Mouse (Mus musculus) liver, embryonic 14.5 days (tissue): ENCODE results near the gene Jak2. TPM values are rescaled to one million over a fixed set of nuclear protein-coding genes. Genes with fewer than 3 reads are reported as not detected.
A peak's percentile ranks its signal among the peaks of the same experiment; 100 is the strongest.

ENCODE experiments used
- ATAC-seq: fragments of 200-750 bp; cut with Nextera tagmentation; 2 replicates; pipeline ENCODE4 v1.8.0; 2017; ENCODE audit warnings: moderate number of reproducible peaks, mild to moderate bottlenecking, moderate library complexity; ENCODE audit not compliant: insufficient read depth
- DNase-seq, 3 experiments: peaks; one replicate each; pipeline ENCODE4 v3.0.0-alpha.2; 2012 to 2013; ENCODE audit warnings: low read depth in 3 of 3, low spot score in 3 of 3
- H3K27ac ChIP-seq: fragments of 300-500 bp; sonication (generic); 2 replicates; pipeline ENCODE4 v1.5.1; 2014; ENCODE audit warnings: moderate library complexity, mild to moderate bottlenecking, control low read depth, inconsistent platforms
- H3K27me3 ChIP-seq: fragments of 300-500 bp; sonication (generic); 2 replicates; pipeline ENCODE4 v1.6.1; 2014; ENCODE audit warnings: mild to moderate bottlenecking, low read length, moderate library complexity; ENCODE audit not compliant: control insufficient read depth, insufficient read depth
- H3K36me3 ChIP-seq: fragments of 300-500 bp; sonication (generic); replicated peaks from 2 replicates; pipeline ENCODE4 v1.6.1; 2014; ENCODE audit warnings: low read depth; ENCODE audit not compliant: control insufficient read depth, insufficient read depth
- H3K4me1 ChIP-seq, 2 experiments: fragments of 200-500 bp in 1 of 2; fragments of 300-500 bp in 1 of 2; sonication (generic) in 1 of 2; replicated peaks; 2 replicates each; pipeline ENCODE4 v1.6.1; 2012 to 2014; ENCODE audit warnings: antibody characterized with exemption in 1 of 2, inconsistent platforms in 1 of 2, low read length in 1 of 2; ENCODE audit not compliant: control insufficient read depth in 2 of 2, insufficient read depth in 2 of 2
- H3K4me2 ChIP-seq: fragments of 300-500 bp; sonication (generic); 2 replicates; pipeline ENCODE4 v1.6.1; 2014; ENCODE audit warnings: low read depth, mild to moderate bottlenecking, control low read depth, moderate library complexity
- H3K4me3 ChIP-seq, 2 experiments: fragments of 200-500 bp in 1 of 2; fragments of 300-500 bp in 1 of 2; sonication (generic) in 1 of 2; 2 replicates each; pipeline ENCODE4 v1.5.1; 2012 to 2014; ENCODE audit warnings: low read depth in 2 of 2, low read length in 2 of 2, mild to moderate bottlenecking in 2 of 2, control low read depth in 1 of 2, inconsistent platforms in 1 of 2, moderate library complexity in 1 of 2; ENCODE audit not compliant: insufficient read depth in 1 of 2
- H3K9ac ChIP-seq: fragments of 300-500 bp; sonication (generic); replicated peaks from 2 replicates; pipeline ENCODE4 v1.6.1; 2014; ENCODE audit warnings: mild to moderate bottlenecking, control low read depth, moderate library complexity
- H3K9me3 ChIP-seq: fragments of 300-500 bp; sonication (generic); 2 replicates; pipeline ENCODE4 v1.6.1; 2016; ENCODE audit warnings: low read length, mixed read lengths; ENCODE audit not compliant: control insufficient read depth
- CTCF ChIP-seq: IDR thresholded peaks from 2 replicates; pipeline ENCODE4 v1.5.1; 2016; ENCODE audit warnings: antibody characterized with exemption, low read depth, control low read depth
- EP300 ChIP-seq: IDR thresholded peaks from 2 replicates; pipeline ENCODE4 v1.6.1; 2016; ENCODE audit warnings: antibody characterized with exemption, low read depth
- WGBS: fragments of 180-500 bp; shearing (Covaris S2); extraction: QIAGEN DNeasy Blood & Tissue Kit; methylation state at CpG from one replicate; pipeline ENCODE4 v1.1.7; 2014; ENCODE audit not compliant: insufficient replicate concordance; 5-methylcytosine and 5-hydroxymethylcytosine counted together
- polyA plus RNA-seq, 2 experiments: library from polyadenylated mRNA; depleted of rRNA in 1 of 2; stranded (reverse) in 1 of 2; unstranded in 1 of 2; fragments of >200 nt; fragmentation: Nextera tagmentation in 1 of 2; extraction: Ambion mirVana in 1 of 2; gene quantifications; 2 replicates each; pipeline versions ENCODE4 v1.2.1 to v1.2.3; 2012 to 2014

Jak2 gene
- polyA plus RNA-seq, 2 experiments = 13.9 to 16.0 TPM

DNA sequence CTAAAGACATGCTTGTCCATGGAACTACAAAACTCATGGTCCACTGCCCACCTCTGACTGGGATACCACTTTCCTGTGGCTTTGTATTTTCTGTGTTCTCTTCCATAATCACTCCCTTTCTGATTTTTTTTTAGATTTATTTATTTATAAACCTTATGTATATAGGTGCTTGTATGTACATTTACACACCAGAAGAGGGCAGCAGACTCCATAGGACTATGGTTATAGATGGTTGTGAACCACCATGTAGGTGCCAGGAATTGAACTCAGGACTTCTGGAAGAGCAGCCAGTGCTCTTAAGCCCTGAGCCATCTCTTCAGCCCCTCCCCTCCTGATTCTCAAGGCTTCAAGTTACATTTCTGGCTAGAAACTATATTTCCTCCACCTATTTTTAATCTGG, 57.2 kb downstream of the Jak2 start:
- Histone ChIP-seq H3K4me2 (no peak overlapping the region), H3K36me3 (peaks cover 45% of the 10 kb centered on the region), H3K4me1 (no peaks in the 10 kb centered on the region), H3K9me3 (no peaks in the 10 kb centered on the region), H3K9ac (no peak overlapping the region), H3K27me3 (no peaks in the 10 kb centered on the region), H3K27ac (no peak overlapping the region), H3K4me3 (no peak overlapping the region)
- TF ChIP-seq EP300 (no peak), CTCF (no peak)
- DNase-seq (no peak), ATAC-seq (no peak)

DNA sequence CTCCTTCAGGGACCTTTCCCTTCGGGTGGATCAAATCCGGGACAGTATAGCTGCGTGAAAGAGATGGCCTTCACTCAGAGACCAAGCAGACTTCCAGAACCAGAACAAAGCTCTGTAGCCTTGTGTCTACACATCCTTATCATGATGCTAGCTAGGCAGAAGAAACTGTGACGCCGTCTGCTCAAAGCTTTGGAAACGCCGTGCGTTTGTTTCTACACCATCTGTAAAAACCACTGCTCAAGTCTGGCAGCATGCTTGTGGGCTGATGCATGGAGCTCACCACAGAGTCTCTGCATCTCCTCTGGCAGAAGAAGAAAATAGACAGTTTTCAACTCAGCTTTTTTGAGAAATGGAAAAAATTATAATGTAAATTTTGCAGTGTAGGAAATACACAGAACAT, 60.2 kb downstream of the Jak2 start:
- H3K4me3 ChIP-seq = no peak overlapping the region
- TF ChIP-seq EP300 = no peak
- no peak for TF ChIP-seq CTCF
- no peak overlapping the region for H3K9ac ChIP-seq
- H3K27me3 ChIP-seq = no peaks in the 10 kb centered on the region
- DNase-seq (no peak), ATAC-seq (no peak)
- H3K36me3 ChIP-seq = peaks cover 42% of the 10 kb centered on the region
- no peak overlapping the region for H3K4me2 ChIP-seq
- no peaks in the 10 kb centered on the region for H3K4me1 ChIP-seq
- no peak overlapping the region for H3K27ac ChIP-seq
- 89% methylated on average over 8 of the region's 8 CpGs for WGBS
- no peaks in the 10 kb centered on the region for H3K9me3 ChIP-seq

DNA sequence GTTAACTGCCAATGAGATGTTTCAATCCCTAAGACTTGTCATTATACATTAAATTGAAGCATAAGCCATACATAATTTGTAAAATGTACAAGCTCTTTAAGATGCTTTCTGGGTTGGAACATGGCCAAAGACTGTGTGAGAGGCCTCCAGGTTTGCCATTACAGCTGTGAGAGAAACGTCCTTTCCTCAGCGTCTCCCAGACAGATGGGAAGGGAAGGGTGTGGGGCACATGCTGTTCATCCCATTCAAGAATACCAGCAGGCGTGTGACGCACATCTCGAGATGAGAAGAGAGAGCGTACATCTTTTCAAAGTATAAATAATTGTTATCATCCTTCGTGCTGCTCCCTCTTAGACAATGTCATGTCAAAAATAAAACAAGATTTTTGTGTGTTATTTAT, 61.0 kb downstream of the Jak2 start:
- ATAC-seq = no peak
- TF ChIP-seq CTCF (no peak), EP300 (no peak)
- 86% methylated on average over 7 of the region's 7 CpGs for whole genome bisulfite sequencing
- H3K4me3 ChIP-seq = no peak overlapping the region
- no peaks in the 10 kb centered on the region for H3K4me1 ChIP-seq
- DNase-seq = no peak
- H3K9me3 ChIP-seq = no peaks in the 10 kb centered on the region
- peaks cover 38% of the 10 kb centered on the region for H3K36me3 ChIP-seq
- H3K27ac ChIP-seq = no peak overlapping the region
- no peak overlapping the region for H3K9ac ChIP-seq
- H3K27me3 ChIP-seq = no peaks in the 10 kb centered on the region
- no peak overlapping the region for H3K4me2 ChIP-seq

DNA sequence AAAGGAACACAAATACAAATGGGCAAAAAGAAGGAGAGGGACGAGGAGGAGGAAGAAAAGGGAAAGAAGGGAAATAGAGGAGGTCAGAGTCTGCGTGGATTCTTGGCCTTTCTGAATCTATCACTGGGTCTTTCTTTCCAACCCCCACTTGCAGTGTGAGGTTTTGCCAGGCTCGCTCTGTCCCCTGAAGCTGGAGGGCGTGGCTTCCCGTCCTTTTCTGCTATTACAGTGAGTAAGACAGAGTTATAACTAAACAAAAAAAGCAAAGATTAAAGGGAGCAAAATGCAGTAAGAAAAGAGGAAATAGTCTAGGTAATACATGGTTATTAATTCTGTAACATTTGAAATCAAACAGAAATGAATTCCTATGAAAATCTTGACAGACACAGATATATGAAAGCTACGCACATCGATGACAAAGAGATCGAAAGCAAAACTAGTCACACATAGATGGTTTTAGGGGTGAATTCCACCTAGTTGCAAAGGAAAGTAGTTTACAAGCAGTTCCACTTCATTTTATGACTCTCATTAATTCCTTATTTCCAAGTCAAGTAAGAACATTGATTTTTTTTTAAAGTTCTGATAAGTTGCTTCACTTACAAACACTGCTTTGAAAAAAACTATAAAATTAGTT, 71.9 kb downstream of the Jak2 start:
- no peak overlapping the region for H3K4me3 ChIP-seq
- no peak for ATAC-seq
- H3K9me3 ChIP-seq = no peaks in the 10 kb centered on the region
- no peak overlapping the region for H3K4me2 ChIP-seq
- TF ChIP-seq EP300 = no peak
- no peak for TF ChIP-seq CTCF
- DNase-seq = no peak
- no peak overlapping the region for H3K27ac ChIP-seq
- peaks cover 3 to 10% of the 10 kb centered on the region in 2 experiments; a peak in 3 of 4 replicates for H3K4me1 ChIP-seq
- no peaks in the 10 kb centered on the region for H3K36me3 ChIP-seq
- H3K9ac ChIP-seq = no peak overlapping the region
- WGBS = 60% methylated on average over 8 of the region's 8 CpGs
- 0 out of 2 replicates have a peak, but pooled peaks cover 2% of the 10 kb centered on the region for H3K27me3 ChIP-seq

DNA sequence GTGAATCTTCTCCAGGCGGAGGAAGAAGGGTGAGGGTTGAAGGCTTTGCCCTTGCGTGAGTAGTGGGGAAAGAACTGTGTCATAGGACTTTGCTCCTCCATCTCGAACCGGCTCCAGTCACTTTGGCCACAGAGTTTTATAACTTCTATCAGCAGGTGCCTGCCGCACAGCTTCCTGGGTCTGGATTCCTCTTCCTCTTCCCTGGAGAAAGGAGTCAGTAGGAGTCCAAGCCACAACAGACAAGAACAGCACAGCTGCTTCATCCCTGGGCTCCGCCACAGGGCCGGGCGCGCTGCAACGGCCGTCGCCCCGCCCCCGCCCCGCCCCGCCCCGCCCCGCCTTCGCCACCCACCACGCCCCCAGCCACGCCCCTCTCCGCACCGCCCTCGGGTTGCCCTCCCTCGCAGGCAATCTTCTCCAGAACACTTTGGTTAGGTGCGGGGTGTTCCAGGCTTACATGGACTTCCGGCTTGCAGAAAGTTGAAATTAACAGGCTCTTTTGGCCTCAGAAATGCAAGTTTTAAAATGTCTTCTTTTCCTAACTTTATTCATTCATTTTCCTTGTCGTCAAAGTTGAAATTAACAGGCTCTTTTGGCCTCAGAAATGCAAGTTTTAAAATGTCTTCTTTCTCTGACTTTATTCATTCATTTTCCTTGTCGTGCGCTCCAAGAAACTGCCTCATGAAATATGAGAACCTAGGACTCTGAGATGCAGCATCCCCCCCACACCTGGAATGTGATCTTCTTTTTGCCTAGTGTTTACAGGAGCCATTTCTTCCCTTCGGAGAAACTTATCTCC, 73.6 kb downstream of the Jak2 start, which contains the start of gene Insl6:
Insl6 (minus strand) TSS at position 304 of the 799 bp plus-strand sequence.
- peak within 1 kb of the TSS; percentile 11 to 55 for H3K4me3 ChIP-seq
- peaks cover 3 to 10% of the 10 kb centered on the region in 2 experiments; a peak in 3 of 4 replicates for H3K4me1 ChIP-seq
- DNase-seq (peak; percentile 49 to 60 (median 56)), ATAC-seq (peak; percentile 97)
- no peak within 1 kb of the TSS for H3K9ac ChIP-seq
- no peaks in the 10 kb centered on the region for H3K36me3 ChIP-seq
- no peaks in the 10 kb centered on the region for H3K9me3 ChIP-seq
- peak within 1 kb of the TSS; percentile 52 for H3K4me2 ChIP-seq
- no peak within 1 kb of the TSS for H3K27ac ChIP-seq
- TF ChIP-seq EP300 (no peak), CTCF (no peak)
- H3K27me3 ChIP-seq = 0 out of 2 replicates have a peak, but pooled peaks cover 2% of the 10 kb centered on the region
- WGBS = 4% methylated on average over 31 of the region's 31 CpGs
